Mouse (Mus musculus) limb, embryonic 14.5 days (tissue): ENCODE data around the gene Hspa1b. TPM values are rescaled to one million over a fixed set of nuclear protein-coding genes. Genes with fewer than 3 reads are reported as not detected.

Experiments
- ATAC-seq: fragments of 200-750 bp; cut with Nextera tagmentation; 2 replicates; pipeline ENCODE4 v1.8.0; 2017; ENCODE audit warnings: low read depth, moderate number of reproducible peaks, moderate TSS enrichment; ENCODE audit not compliant: low FRiP score
- DNase-seq: peaks from one replicate; pipeline ENCODE4 v3.0.0-alpha.2; 2015; ENCODE audit warnings: low spot score
- H3K27ac ChIP-seq: fragments of 300-500 bp; sonication (generic); replicated peaks from 2 replicates; pipeline ENCODE4 v1.5.1; 2014; ENCODE audit warnings: low read depth, mild to moderate bottlenecking, low read length, moderate library complexity, mixed read lengths
- H3K27me3 ChIP-seq: fragments of 300-500 bp; sonication (generic); 2 replicates; pipeline ENCODE4 v1.6.1; 2014; ENCODE audit warnings: low read length, mixed read lengths; ENCODE audit not compliant: control insufficient read depth, insufficient read depth
- H3K36me3 ChIP-seq: fragments of 300-500 bp; sonication (generic); 2 replicates; pipeline ENCODE4 v1.6.1; 2014; ENCODE audit warnings: mild to moderate bottlenecking, low read length, moderate library complexity, mixed read lengths; ENCODE audit not compliant: control insufficient read depth, insufficient read depth
- H3K4me1 ChIP-seq: fragments of 300-500 bp; sonication (generic); 2 replicates; pipeline ENCODE4 v1.6.1; 2014; ENCODE audit warnings: antibody characterized with exemption, low read length, mixed read lengths; ENCODE audit not compliant: control insufficient read depth, insufficient read depth
- H3K4me2 ChIP-seq: fragments of 300-500 bp; sonication (generic); replicated peaks from 2 replicates; pipeline ENCODE4 v1.6.1; 2014; ENCODE audit warnings: low read depth, mild to moderate bottlenecking, low read length, moderate library complexity; ENCODE audit not compliant: severe bottlenecking
- H3K4me3 ChIP-seq: fragments of 300-500 bp; sonication (generic); replicated peaks from 2 replicates; pipeline ENCODE4 v1.5.1; 2014; ENCODE audit warnings: low read length
- H3K9ac ChIP-seq: fragments of 300-500 bp; sonication (generic); 2 replicates; pipeline ENCODE4 v1.6.1; 2014; ENCODE audit warnings: mild to moderate bottlenecking, low read depth, low read length, moderate library complexity; ENCODE audit not compliant: severe bottlenecking
- H3K9me3 ChIP-seq: fragments of 300-500 bp; sonication (generic); 2 replicates; pipeline ENCODE4 v1.6.1; 2016; ENCODE audit warnings: low read length; ENCODE audit not compliant: control insufficient read depth
- POLR2A ChIP-seq: fragments of 200-500 bp; IDR thresholded peaks from 2 replicates; pipeline ENCODE4 v1.8.0; 2012; ENCODE audit warnings: inconsistent platforms, mild to moderate bottlenecking, moderate library complexity, borderline replicate concordance; ENCODE audit not compliant: insufficient read depth, insufficient read length; ENCODE audit errors: extremely low read depth
- WGBS: fragments of 180-500 bp; shearing (Covaris S2); extraction: QIAGEN DNeasy Blood & Tissue Kit; methylation state at CpG from one replicate; pipeline ENCODE4 v1.1.7; 2014; 5-methylcytosine and 5-hydroxymethylcytosine counted together
- polyA plus RNA-seq, 2 experiments: library from polyadenylated mRNA; depleted of rRNA in 1 of 2; stranded (reverse) in 1 of 2; unstranded in 1 of 2; fragments of >200 nt; fragmentation: Nextera tagmentation in 1 of 2; extraction: Ambion mirVana in 1 of 2; gene quantifications; 2 replicates each; pipeline versions ENCODE4 v1.2.1 to v1.2.3; 2012 to 2014

Gene Hspa1b
- polyA plus RNA-seq, 2 experiments, result 2.2 to 25.6 TPM

GRCm38 (mm10) chr17:34915410-34915831 is 43.6 kb downstream of the Hspa1b start:
- Histone ChIP-seq H3K4me1 (no peaks in the 10 kb centered on the region; the same call in 1 of the 2 replicates), H3K27ac (no peak overlapping the region), H3K9ac (0 out of 2 replicates have a peak overlapping the region, but pooled peaks have one; percentile 25), H3K36me3 (peaks cover 36% of the 10 kb centered on the region), H3K9me3 (no peaks in the 10 kb centered on the region), H3K4me3 (no peak overlapping the region), H3K4me2 (no peak overlapping the region), H3K27me3 (no peaks in the 10 kb centered on the region)
- TF ChIP-seq POLR2A, result no peak
- ATAC-seq, result no peak
- 13% methylated on average over 11 of the region's 11 CpGs for WGBS
- DNase-seq, result peak; percentile 29

- H3K4me3 ChIP-seq, result no peak within 1 kb of the TSS
- H3K9ac ChIP-seq, result 0 out of 2 replicates have a peak within 1 kb of the TSS, but pooled peaks have one; percentile 25
- H3K4me2 ChIP-seq, result no peak within 1 kb of the TSS
- no peak for DNase-seq
- no peaks in the 10 kb centered on the region; the same call in 1 of the 2 replicates for H3K4me1 ChIP-seq
- no peaks in the 10 kb centered on the region for H3K27me3 ChIP-seq
- no peak within 1 kb of the TSS for H3K27ac ChIP-seq
- TF ChIP-seq POLR2A, result no peak
- ATAC-seq, result no peak
- peaks cover 50% of the 10 kb centered on the region for H3K36me3 ChIP-seq
- 32% methylated on average over 18 of the region's 18 CpGs for WGBS
- H3K9me3 ChIP-seq, result no peaks in the 10 kb centered on the region
Observed at GRCm38 (mm10) chr17:34913930-34914665, 44.9 kb downstream of the Hspa1b start, which contains the start of gene Slc44a4. Gene Slc44a4, plus strand, starts transcription at chr17:34914466.

- H3K4me1 ChIP-seq, result no peaks in the 10 kb centered on the region; the same call in 1 of the 2 replicates
- H3K27ac ChIP-seq, result no peak overlapping the region
- DNase-seq, result peak; percentile 32
- no peaks in the 10 kb centered on the region for H3K27me3 ChIP-seq
- H3K4me3 ChIP-seq, result no peak overlapping the region
- H3K9ac ChIP-seq, result no peak overlapping the region
- H3K9me3 ChIP-seq, result no peaks in the 10 kb centered on the region
- peak; percentile 32; the same call in 1 of the 2 replicates for ATAC-seq
- TF ChIP-seq POLR2A, result no peak
- H3K4me2 ChIP-seq, result no peak overlapping the region
- H3K36me3 ChIP-seq, result peaks cover 71% of the 10 kb centered on the region
- WGBS, result 43% methylated on average over 5 of the region's 5 CpGs
Observed at GRCm38 (mm10) chr17:34911945-34912351, 47.1 kb downstream of the Hspa1b start.

GRCm38 (mm10) chr17:34910982-34911381 is 48.1 kb downstream of the Hspa1b start:
- no peak for DNase-seq
- TF ChIP-seq POLR2A, result no peak
- Histone ChIP-seq H3K27ac (no peak overlapping the region), H3K4me1 (no peaks in the 10 kb centered on the region; the same call in 1 of the 2 replicates), H3K36me3 (peaks cover 81% of the 10 kb centered on the region), H3K9me3 (no peaks in the 10 kb centered on the region), H3K4me2 (no peak overlapping the region), H3K27me3 (no peaks in the 10 kb centered on the region), H3K4me3 (no peak overlapping the region), H3K9ac (no peak overlapping the region)
- 83% methylated on average over 10 of the region's 10 CpGs for WGBS
- ATAC-seq, result no peak

Other genes starting within 250 kb of the Hspa1b start
Only the 30 nearest of the 42 such genes appear.
- 0.25 and 0.68 TPM in 2 replicates for gene Cyp21a1, start 154.7 kb downstream of the Hspa1b start, polyA plus RNA-seq (2012; rRNA removed)
- gene Cyp21a1, start 154.7 kb downstream of the Hspa1b start, polyA plus RNA-seq (2014; fragmentation: Nextera tagmentation; extraction: Ambion mirVana), result 0.17 and 0.33 TPM in 2 replicates
- 46.4 and 46.5 TPM in 2 replicates for gene Stk19, start 122.3 kb downstream of the Hspa1b start, polyA plus RNA-seq (2012; rRNA removed)
- 23.9 and 26.8 TPM in 2 replicates for gene Stk19, start 122.3 kb downstream of the Hspa1b start, polyA plus RNA-seq (2014; fragmentation: Nextera tagmentation; extraction: Ambion mirVana)
- gene Dxo, start 122.2 kb downstream of the Hspa1b start, polyA plus RNA-seq (2012; rRNA removed), result 87.6 and 98.9 TPM in 2 replicates
- gene Dxo, start 122.2 kb downstream of the Hspa1b start, polyA plus RNA-seq (2014; fragmentation: Nextera tagmentation; extraction: Ambion mirVana), result 52.6 and 59.9 TPM in 2 replicates
- gene Skiv2l, start 109.0 kb downstream of the Hspa1b start, polyA plus RNA-seq (2012; rRNA removed), result 75.8 and 99.4 TPM in 2 replicates
- 43.5 and 45.0 TPM in 2 replicates for gene Skiv2l, start 109.0 kb downstream of the Hspa1b start, polyA plus RNA-seq (2014; fragmentation: Nextera tagmentation; extraction: Ambion mirVana)
- 56.4 and 92.2 TPM in 2 replicates for gene Nelfe, start 108.8 kb downstream of the Hspa1b start, polyA plus RNA-seq (2012; rRNA removed)
- gene Nelfe, start 108.8 kb downstream of the Hspa1b start, polyA plus RNA-seq (2014; fragmentation: Nextera tagmentation; extraction: Ambion mirVana), result 101 and 111 TPM in 2 replicates
- 0.76 and 0.88 TPM in 2 replicates for gene Cfb, start 96.7 kb downstream of the Hspa1b start, polyA plus RNA-seq (2012; rRNA removed)
- gene Cfb, start 96.7 kb downstream of the Hspa1b start, polyA plus RNA-seq (2014; fragmentation: Nextera tagmentation; extraction: Ambion mirVana), result 1.6 and 2.1 TPM in 2 replicates
- gene Zbtb12, start 79.8 kb downstream of the Hspa1b start, polyA plus RNA-seq (2012; rRNA removed), result 44.3 and 52.0 TPM in 2 replicates
- 1.4 and 1.5 TPM in 2 replicates for gene Zbtb12, start 79.8 kb downstream of the Hspa1b start, polyA plus RNA-seq (2014; fragmentation: Nextera tagmentation; extraction: Ambion mirVana)
- gene Gm20547, start 77.2 kb downstream of the Hspa1b start, polyA plus RNA-seq (2012; rRNA removed), result not detected in 2 replicates
- gene Gm20547, start 77.2 kb downstream of the Hspa1b start, polyA plus RNA-seq (2014; fragmentation: Nextera tagmentation; extraction: Ambion mirVana), result not detected in 2 replicates
- gene C2, start 61.0 kb downstream of the Hspa1b start, polyA plus RNA-seq (2012; rRNA removed), result 4.7 and 5.1 TPM in 2 replicates
- gene C2, start 61.0 kb downstream of the Hspa1b start, polyA plus RNA-seq (2014; fragmentation: Nextera tagmentation; extraction: Ambion mirVana), result 3.9 and 4.9 TPM in 2 replicates
- gene Ehmt2, start 60.8 kb downstream of the Hspa1b start, polyA plus RNA-seq (2012; rRNA removed), result 232 and 297 TPM in 2 replicates
- gene Ehmt2, start 60.8 kb downstream of the Hspa1b start, polyA plus RNA-seq (2014; fragmentation: Nextera tagmentation; extraction: Ambion mirVana), result 72.8 and 80.6 TPM in 2 replicates
- gene Slc44a4, start 44.8 kb downstream of the Hspa1b start, polyA plus RNA-seq (2012; rRNA removed), result 0.09 and 0.10 TPM in 2 replicates
- gene Slc44a4, start 44.8 kb downstream of the Hspa1b start, polyA plus RNA-seq (2014; fragmentation: Nextera tagmentation; extraction: Ambion mirVana), result not detected in 2 replicates
- gene Neu1, start 28.0 kb downstream of the Hspa1b start, polyA plus RNA-seq (2012; rRNA removed), result 19.3 and 26.5 TPM in 2 replicates
- 18.2 and 18.4 TPM in 2 replicates for gene Neu1, start 28.0 kb downstream of the Hspa1b start, polyA plus RNA-seq (2014; fragmentation: Nextera tagmentation; extraction: Ambion mirVana)
- gene Gm20481, start 10.7 kb upstream of the Hspa1b start, polyA plus RNA-seq (2012; rRNA removed), result not detected in 2 replicates
- not detected in 2 replicates for gene Gm20481, start 10.7 kb upstream of the Hspa1b start, polyA plus RNA-seq (2014; fragmentation: Nextera tagmentation; extraction: Ambion mirVana)
- 6.5 and 7.1 TPM in 2 replicates for gene Hspa1a, start 12.9 kb upstream of the Hspa1b start, polyA plus RNA-seq (2012; rRNA removed)
- 9.5 and 9.6 TPM in 2 replicates for gene Hspa1a, start 12.9 kb upstream of the Hspa1b start, polyA plus RNA-seq (2014; fragmentation: Nextera tagmentation; extraction: Ambion mirVana)
- 0.44 and 0.47 TPM in 2 replicates for gene Hspa1l, start 13.5 kb upstream of the Hspa1b start, polyA plus RNA-seq (2012; rRNA removed)
- gene Hspa1l, start 13.5 kb upstream of the Hspa1b start, polyA plus RNA-seq (2014; fragmentation: Nextera tagmentation; extraction: Ambion mirVana), result 0.85 and 1.4 TPM in 2 replicates
- 186 and 233 TPM in 2 replicates for gene Lsm2, start 22.6 kb upstream of the Hspa1b start, polyA plus RNA-seq (2012; rRNA removed)
- gene Lsm2, start 22.6 kb upstream of the Hspa1b start, polyA plus RNA-seq (2014; fragmentation: Nextera tagmentation; extraction: Ambion mirVana), result 170 and 178 TPM in 2 replicates
- 163 and 216 TPM in 2 replicates for gene Vars, start 41.7 kb upstream of the Hspa1b start, polyA plus RNA-seq (2012; rRNA removed)
- 88.3 and 100 TPM in 2 replicates for gene Vars, start 41.7 kb upstream of the Hspa1b start, polyA plus RNA-seq (2014; fragmentation: Nextera tagmentation; extraction: Ambion mirVana)
- 0.64 and 0.85 TPM in 2 replicates for gene Vwa7, start 57.3 kb upstream of the Hspa1b start, polyA plus RNA-seq (2012; rRNA removed)
- gene Vwa7, start 57.3 kb upstream of the Hspa1b start, polyA plus RNA-seq (2014; fragmentation: Nextera tagmentation; extraction: Ambion mirVana), result 0.11 and 0.15 TPM in 2 replicates
- gene Sapcd1, start 68.8 kb upstream of the Hspa1b start, polyA plus RNA-seq (2012; rRNA removed), result 12.0 and 15.2 TPM in 2 replicates
- 12.5 and 13.7 TPM in 2 replicates for gene Sapcd1, start 68.8 kb upstream of the Hspa1b start, polyA plus RNA-seq (2014; fragmentation: Nextera tagmentation; extraction: Ambion mirVana)
- gene Msh5, start 87.5 kb upstream of the Hspa1b start, polyA plus RNA-seq (2012; rRNA removed), result 6.4 and 6.5 TPM in 2 replicates
- gene Msh5, start 87.5 kb upstream of the Hspa1b start, polyA plus RNA-seq (2014; fragmentation: Nextera tagmentation; extraction: Ambion mirVana), result 3.4 and 3.5 TPM in 2 replicates
- gene Clic1, start 90.7 kb upstream of the Hspa1b start, polyA plus RNA-seq (2012; rRNA removed), result 229 and 236 TPM in 2 replicates
- 103 and 108 TPM in 2 replicates for gene Clic1, start 90.7 kb upstream of the Hspa1b start, polyA plus RNA-seq (2014; fragmentation: Nextera tagmentation; extraction: Ambion mirVana)
- gene Ddah2, start 99.8 kb upstream of the Hspa1b start, polyA plus RNA-seq (2012; rRNA removed), result 271 and 326 TPM in 2 replicates
- 358 and 403 TPM in 2 replicates for gene Ddah2, start 99.8 kb upstream of the Hspa1b start, polyA plus RNA-seq (2014; fragmentation: Nextera tagmentation; extraction: Ambion mirVana)
- gene Ly6g6c, start 106.2 kb upstream of the Hspa1b start, polyA plus RNA-seq (2012; rRNA removed), result 3.4 and 5.5 TPM in 2 replicates
- 10.4 and 22.3 TPM in 2 replicates for gene Ly6g6c, start 106.2 kb upstream of the Hspa1b start, polyA plus RNA-seq (2014; fragmentation: Nextera tagmentation; extraction: Ambion mirVana)
- gene Mpig6b, start 106.9 kb upstream of the Hspa1b start, polyA plus RNA-seq (2012; rRNA removed), result 0.45 and 0.47 TPM in 2 replicates
- 0.64 and 1.3 TPM in 2 replicates for gene Mpig6b, start 106.9 kb upstream of the Hspa1b start, polyA plus RNA-seq (2014; fragmentation: Nextera tagmentation; extraction: Ambion mirVana)
- gene Ly6g6e, start 117.7 kb upstream of the Hspa1b start, polyA plus RNA-seq (2012; rRNA removed), result 14.2 and 14.8 TPM in 2 replicates
- gene Ly6g6e, start 117.7 kb upstream of the Hspa1b start, polyA plus RNA-seq (2014; fragmentation: Nextera tagmentation; extraction: Ambion mirVana), result 18.0 and 28.4 TPM in 2 replicates
- 1.3 and 2.3 TPM in 2 replicates for gene Ly6g6d, start 118.8 kb upstream of the Hspa1b start, polyA plus RNA-seq (2012; rRNA removed)
- 2.0 TPM in 1 of 2 replicates, not detected in the other for gene Ly6g6d, start 118.8 kb upstream of the Hspa1b start, polyA plus RNA-seq (2014; fragmentation: Nextera tagmentation; extraction: Ambion mirVana)
- gene Ly6g6f, start 126.4 kb upstream of the Hspa1b start, polyA plus RNA-seq (2012; rRNA removed), result 0.14 and 0.73 TPM in 2 replicates
- 0.28 TPM in 1 of 2 replicates, not detected in the other for gene Ly6g6f, start 126.4 kb upstream of the Hspa1b start, polyA plus RNA-seq (2014; fragmentation: Nextera tagmentation; extraction: Ambion mirVana)
- gene Abhd16a, start 130.0 kb upstream of the Hspa1b start, polyA plus RNA-seq (2012; rRNA removed), result 98.6 and 157 TPM in 2 replicates
- 78.0 and 88.3 TPM in 2 replicates for gene Abhd16a, start 130.0 kb upstream of the Hspa1b start, polyA plus RNA-seq (2014; fragmentation: Nextera tagmentation; extraction: Ambion mirVana)
- not detected in 2 replicates for gene Ly6g5c, start 149.0 kb upstream of the Hspa1b start, polyA plus RNA-seq (2012; rRNA removed)
- gene Ly6g5c, start 149.0 kb upstream of the Hspa1b start, polyA plus RNA-seq (2014; fragmentation: Nextera tagmentation; extraction: Ambion mirVana), result not detected in 2 replicates
- gene Ly6g5b, start 156.2 kb upstream of the Hspa1b start, polyA plus RNA-seq (2012; rRNA removed), result 2.1 and 3.5 TPM in 2 replicates
- 0.59 and 0.68 TPM in 2 replicates for gene Ly6g5b, start 156.2 kb upstream of the Hspa1b start, polyA plus RNA-seq (2014; fragmentation: Nextera tagmentation; extraction: Ambion mirVana)